Mouse (Mus musculus): ENCODE data around the gene Adad1. TPM values are rescaled to one million over a fixed set of nuclear protein-coding genes. Genes with fewer than 3 reads are reported as not detected.
A peak's percentile ranks its signal among the peaks of the same experiment; 100 is the strongest.

Gene Adad1
- polyA plus RNA-seq, 1 experiment from 2014 or later = 0.11 TPM

DNA sequence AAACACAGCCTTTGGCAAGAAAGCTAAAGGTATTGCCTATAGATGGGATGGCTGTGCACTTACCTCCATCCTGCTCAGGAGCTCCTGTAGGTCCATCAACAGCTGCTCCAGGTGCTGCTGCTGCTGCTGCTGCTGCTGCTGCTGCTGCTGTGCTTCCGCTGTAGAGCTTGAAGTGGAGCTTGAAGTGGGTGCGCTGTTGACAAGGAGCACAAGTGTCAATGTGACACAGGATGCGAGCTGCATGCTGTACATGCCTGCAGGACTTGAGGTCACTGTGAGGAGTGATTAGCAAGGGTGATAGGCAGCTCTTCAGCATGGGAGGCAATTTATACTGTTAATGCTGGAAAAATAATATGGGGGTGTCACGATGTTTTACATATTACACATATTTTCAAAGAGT is 62.3 kb downstream of the Adad1 start, which contains the start of gene Il2:
Gene Il2, minus strand, starts transcription at position 305 of the 400 bp plus-strand sequence.
- Histone ChIP-seq H3K27ac (no peak within 1 kb of the TSS), H3K4me3 (replicated peaks; ENCODE audit: low read depth, low read length) (no peak within 1 kb of the TSS), H3K4me2 (ENCODE audit: low read length) (no peak within 1 kb of the TSS), H3K9ac (ENCODE audit: low read depth, low read length) (no peak within 1 kb of the TSS), H3K9me3 (replicated peaks; ENCODE audit: low read length) (no peaks in the 10 kb centered on the region), H3K36me3 (ENCODE audit: insufficient read depth, low read length) (no peaks in the 10 kb centered on the region), H3K27me3 (ENCODE audit: insufficient read depth, low read length) (no peaks in the 10 kb centered on the region), H3K4me1 (replicated peaks; ENCODE audit: insufficient read depth, low read length) (no peaks in the 10 kb centered on the region)
- no peak for ATAC-seq (replicated peaks; ENCODE audit: low FRiP score, low read depth)
- no peak for TF ChIP-seq CTCF (IDR thresholded peaks at IDR 0.05; ENCODE audit: low read depth)
- no peak for DNase-seq (ENCODE audit: low spot score)
- 67% methylated on average over 4 of the region's 4 CpGs for WGBS

- no peak for TF ChIP-seq CTCF (IDR thresholded peaks at IDR 0.05; ENCODE audit: low read depth)
- ATAC-seq (replicated peaks; ENCODE audit: low FRiP score, low read depth) (no peak), DNase-seq (ENCODE audit: low spot score) (no peak)
- Histone ChIP-seq H3K4me2 (ENCODE audit: low read length) (no peak overlapping the region), H3K9me3 (replicated peaks; ENCODE audit: low read length) (no peaks in the 10 kb centered on the region), H3K4me3 (replicated peaks; ENCODE audit: low read depth, low read length) (no peak overlapping the region), H3K4me1 (replicated peaks; ENCODE audit: insufficient read depth, low read length) (no peaks in the 10 kb centered on the region), H3K36me3 (ENCODE audit: insufficient read depth, low read length) (no peaks in the 10 kb centered on the region), H3K9ac (ENCODE audit: low read depth, low read length) (no peak overlapping the region), H3K27me3 (ENCODE audit: insufficient read depth, low read length) (no peaks in the 10 kb centered on the region), H3K27ac (no peak overlapping the region)
- 45% methylated on average over 4 of the region's 4 CpGs for whole genome bisulfite sequencing
These were observed 62.8 kb downstream of the Adad1 start for GRCm38 (mm10) chr3:37126162-37126561.

GRCm38 (mm10) chr3:37128269-37128668 is 64.9 kb downstream of the Adad1 start:
- Histone ChIP-seq H3K36me3 (ENCODE audit: insufficient read depth, low read length) (no peaks in the 10 kb centered on the region), H3K4me2 (ENCODE audit: low read length) (no peak overlapping the region), H3K27me3 (ENCODE audit: insufficient read depth, low read length) (no peaks in the 10 kb centered on the region), H3K9ac (ENCODE audit: low read depth, low read length) (no peak overlapping the region), H3K27ac (no peak overlapping the region), H3K4me3 (replicated peaks; ENCODE audit: low read depth, low read length) (no peak overlapping the region), H3K9me3 (replicated peaks; ENCODE audit: low read length) (no peaks in the 10 kb centered on the region), H3K4me1 (replicated peaks; ENCODE audit: insufficient read depth, low read length) (no peaks in the 10 kb centered on the region)
- TF ChIP-seq CTCF (IDR thresholded peaks at IDR 0.05; ENCODE audit: low read depth) = no peak
- ATAC-seq (replicated peaks; ENCODE audit: low FRiP score, low read depth) (no peak; the same call in 1 of the 2 replicates), DNase-seq (ENCODE audit: low spot score) (peak; percentile 74)
- 40% methylated on average over 4 of the region's 4 CpGs for WGBS

GRCm38 (mm10) chr3:37129063-37129462 is 65.7 kb downstream of the Adad1 start:
- no peak overlapping the region for H3K4me2 ChIP-seq (ENCODE audit: low read length)
- H3K9ac ChIP-seq (ENCODE audit: low read depth, low read length) = no peak overlapping the region
- ATAC-seq (replicated peaks; ENCODE audit: low FRiP score, low read depth) (no peak), DNase-seq (ENCODE audit: low spot score) (no peak)
- H3K9me3 ChIP-seq (replicated peaks; ENCODE audit: low read length) = no peaks in the 10 kb centered on the region
- H3K27ac ChIP-seq = no peak overlapping the region
- H3K36me3 ChIP-seq (ENCODE audit: insufficient read depth, low read length) = no peaks in the 10 kb centered on the region
- TF ChIP-seq CTCF (IDR thresholded peaks at IDR 0.05; ENCODE audit: low read depth) = no peak
- 54% methylated on average over 2 of the region's 2 CpGs for WGBS
- no peaks in the 10 kb centered on the region for H3K4me1 ChIP-seq (replicated peaks; ENCODE audit: insufficient read depth, low read length)
- H3K27me3 ChIP-seq (ENCODE audit: insufficient read depth, low read length) = no peaks in the 10 kb centered on the region
- H3K4me3 ChIP-seq (replicated peaks; ENCODE audit: low read depth, low read length) = no peak overlapping the region

DNA sequence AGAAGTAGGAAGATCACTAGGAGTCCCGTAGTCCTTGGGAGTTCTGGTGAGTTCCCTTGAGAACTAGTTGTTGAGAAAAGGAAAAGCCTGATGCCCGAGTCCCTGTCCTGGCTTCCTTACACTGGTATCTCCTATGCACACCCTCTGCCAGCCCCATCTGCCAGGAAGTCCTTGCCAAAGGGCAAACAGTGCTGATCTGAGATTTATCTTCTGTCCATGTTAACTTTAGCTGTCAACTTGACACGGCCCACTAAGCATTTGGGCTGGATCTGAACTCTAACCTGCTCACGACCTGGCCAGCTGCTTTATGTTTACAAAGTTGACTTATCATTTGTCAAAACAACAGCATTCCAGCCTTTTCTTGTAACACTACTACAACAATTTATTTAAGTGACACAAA is 73.9 kb downstream of the Adad1 start:
- Histone ChIP-seq H3K9me3 (replicated peaks; ENCODE audit: low read length) (no peaks in the 10 kb centered on the region), H3K9ac (ENCODE audit: low read depth, low read length) (no peak overlapping the region), H3K27ac (no peak overlapping the region), H3K4me2 (ENCODE audit: low read length) (no peak overlapping the region), H3K4me3 (replicated peaks; ENCODE audit: low read depth, low read length) (no peak overlapping the region), H3K36me3 (ENCODE audit: insufficient read depth, low read length) (no peaks in the 10 kb centered on the region), H3K27me3 (ENCODE audit: insufficient read depth, low read length) (no peaks in the 10 kb centered on the region), H3K4me1 (replicated peaks; ENCODE audit: insufficient read depth, low read length) (no peaks in the 10 kb centered on the region)
- no peak for DNase-seq (ENCODE audit: low spot score)
- WGBS = 27% methylated on average over 4 of the region's 4 CpGs
- no peak for TF ChIP-seq CTCF (IDR thresholded peaks at IDR 0.05; ENCODE audit: low read depth)
- no peak for ATAC-seq (replicated peaks; ENCODE audit: low FRiP score, low read depth)

GRCm38 (mm10) chr3:37139192-37139591 is 75.9 kb downstream of the Adad1 start:
- Histone ChIP-seq H3K27me3 (ENCODE audit: insufficient read depth, low read length) (no peaks in the 10 kb centered on the region), H3K36me3 (ENCODE audit: insufficient read depth, low read length) (no peaks in the 10 kb centered on the region), H3K27ac (no peak overlapping the region), H3K9ac (ENCODE audit: low read depth, low read length) (no peak overlapping the region), H3K4me1 (replicated peaks; ENCODE audit: insufficient read depth, low read length) (no peaks in the 10 kb centered on the region), H3K4me2 (ENCODE audit: low read length) (no peak overlapping the region), H3K9me3 (replicated peaks; ENCODE audit: low read length) (no peaks in the 10 kb centered on the region), H3K4me3 (replicated peaks; ENCODE audit: low read depth, low read length) (no peak overlapping the region)
- WGBS = 77% methylated on average over 3 of the region's 3 CpGs
- no peak for ATAC-seq (replicated peaks; ENCODE audit: low FRiP score, low read depth)
- DNase-seq (ENCODE audit: low spot score) = no peak
- no peak for TF ChIP-seq CTCF (IDR thresholded peaks at IDR 0.05; ENCODE audit: low read depth)
